Mouse (Mus musculus): Measurements from ENCODE around the gene Chst2. TPM values are rescaled to one million over a fixed set of nuclear protein-coding genes. Genes with fewer than 3 reads are reported as not detected.

Gene Chst2
- polyA plus RNA-seq (2016; fragmentation: Nextera tagmentation; extraction: Ambion mirVana): 3.4 and 3.9 TPM in 2 replicates

- peak within 1 kb of the TSS; percentile 88 for H3K27ac ChIP-seq (replicated peaks)
- H3K27me3 ChIP-seq (replicated peaks; ENCODE audit: low read depth, poor library complexity, severe bottlenecking): peaks cover 41% of the 10 kb centered on the region
- peak within 1 kb of the TSS; percentile 82 for H3K4me3 ChIP-seq
- H3K4me1 ChIP-seq: peaks cover 33% of the 10 kb centered on the region
- peak; percentile 94 for DNase-seq (ENCODE audit: low spot score)
- H3K9me3 ChIP-seq: no peaks in the 10 kb centered on the region
- H3K36me3 ChIP-seq (replicated peaks): 0 out of 2 replicates have a peak, but pooled peaks cover 2% of the 10 kb centered on the region
- WGBS: under 1% methylated on average over 102 of the region's 102 CpGs
Measured at GRCm38 (mm10) chr9:95406571-95407561, at the start of gene Chst2. Gene Chst2, minus strand, starts transcription at chr9:95406722.

GRCm38 (mm10) chr9:95451931-95452330 lies 45.4 kb upstream of the Chst2 start:
- 70% methylated on average over 3 of the region's 3 CpGs for WGBS
- DNase-seq (ENCODE audit: low spot score): no peak

GRCm38 (mm10) chr9:95450586-95450985 lies 44.1 kb upstream of the Chst2 start:
- no peak overlapping the region for H3K4me3 ChIP-seq
- 94% methylated on average over 8 of the region's 8 CpGs for WGBS
- peaks cover 11% of the 10 kb centered on the region; the same call in 1 of the 2 replicates for H3K4me1 ChIP-seq
- H3K9me3 ChIP-seq: no peaks in the 10 kb centered on the region
- H3K36me3 ChIP-seq (replicated peaks): peaks cover 1% of the 10 kb centered on the region; the same call in 1 of the 2 replicates
- DNase-seq (ENCODE audit: low spot score): no peak
- no peaks in the 10 kb centered on the region for H3K27me3 ChIP-seq (replicated peaks; ENCODE audit: low read depth, poor library complexity, severe bottlenecking)
- no peak overlapping the region for H3K27ac ChIP-seq (replicated peaks)

More at GRCm38 (mm10) chr9:95451931-95452330, 45.4 kb upstream of the Chst2 start:
- Histone ChIP-seq H3K36me3 (replicated peaks) (peaks cover 13% of the 10 kb centered on the region), H3K9me3 (no peaks in the 10 kb centered on the region), H3K4me1 (peaks cover 11% of the 10 kb centered on the region; the same call in 1 of the 2 replicates), H3K27ac (replicated peaks) (no peak overlapping the region), H3K27me3 (replicated peaks; ENCODE audit: low read depth, poor library complexity, severe bottlenecking) (no peaks in the 10 kb centered on the region), H3K4me3 (no peak overlapping the region)

GRCm38 (mm10) chr9:95442321-95442731 lies 35.8 kb upstream of the Chst2 start:
- 7% methylated on average over 13 of the region's 13 CpGs for WGBS
- no peaks in the 10 kb centered on the region for H3K27me3 ChIP-seq (replicated peaks; ENCODE audit: low read depth, poor library complexity, severe bottlenecking)
- H3K4me3 ChIP-seq: peak overlapping the region; percentile 44
- no peaks in the 10 kb centered on the region for H3K36me3 ChIP-seq (replicated peaks)
- H3K9me3 ChIP-seq: 0 out of 2 replicates have a peak, but pooled peaks cover 2% of the 10 kb centered on the region
- H3K27ac ChIP-seq (replicated peaks): no peak overlapping the region
- H3K4me1 ChIP-seq: peaks cover 13% of the 10 kb centered on the region
- DNase-seq (ENCODE audit: low spot score): peak; percentile 68

- Histone ChIP-seq H3K9me3 (no peaks in the 10 kb centered on the region), H3K4me1 (peaks cover 11% of the 10 kb centered on the region), H3K36me3 (replicated peaks) (no peaks in the 10 kb centered on the region), H3K27ac (replicated peaks) (no peak overlapping the region), H3K4me3 (no peak overlapping the region), H3K27me3 (replicated peaks; ENCODE audit: low read depth, poor library complexity, severe bottlenecking) (no peaks in the 10 kb centered on the region)
- 91% methylated on average over 9 of the region's 9 CpGs for WGBS
- no peak for DNase-seq (ENCODE audit: low spot score)
Measured at GRCm38 (mm10) chr9:95437883-95438282, 31.4 kb upstream of the Chst2 start.

GRCm38 (mm10) chr9:95436294-95436613 lies 29.7 kb upstream of the Chst2 start:
- DNase-seq (ENCODE audit: low spot score): no peak
- 78% methylated on average over 4 of the region's 4 CpGs for WGBS

GRCm38 (mm10) chr9:95435506-95436293 lies 29.2 kb upstream of the Chst2 start:
- no peak for DNase-seq (ENCODE audit: low spot score)
- Histone ChIP-seq H3K9me3 (no peaks in the 10 kb centered on the region), H3K27me3 (replicated peaks; ENCODE audit: low read depth, poor library complexity, severe bottlenecking) (no peaks in the 10 kb centered on the region), H3K27ac (replicated peaks) (no peak overlapping the region), H3K4me1 (no peaks in the 10 kb centered on the region), H3K4me3 (no peak overlapping the region), H3K36me3 (replicated peaks) (no peaks in the 10 kb centered on the region)
- 76% methylated on average over 20 of the region's 20 CpGs for WGBS

More at GRCm38 (mm10) chr9:95436294-95436613, 29.7 kb upstream of the Chst2 start:
- H3K4me3 ChIP-seq: no peak overlapping the region
- no peaks in the 10 kb centered on the region for H3K27me3 ChIP-seq (replicated peaks; ENCODE audit: low read depth, poor library complexity, severe bottlenecking)
- no peak overlapping the region for H3K27ac ChIP-seq (replicated peaks)
- no peaks in the 10 kb centered on the region for H3K36me3 ChIP-seq (replicated peaks)
- no peaks in the 10 kb centered on the region for H3K4me1 ChIP-seq
- no peaks in the 10 kb centered on the region for H3K9me3 ChIP-seq

GRCm38 (mm10) chr9:95428277-95428676 lies 21.8 kb upstream of the Chst2 start:
- no peaks in the 10 kb centered on the region for H3K36me3 ChIP-seq (replicated peaks)
- no peaks in the 10 kb centered on the region for H3K9me3 ChIP-seq
- no peak overlapping the region for H3K4me3 ChIP-seq
- 85% methylated on average over 4 of the region's 4 CpGs for WGBS
- no peaks in the 10 kb centered on the region for H3K27me3 ChIP-seq (replicated peaks; ENCODE audit: low read depth, poor library complexity, severe bottlenecking)
- DNase-seq (ENCODE audit: low spot score): no peak
- H3K27ac ChIP-seq (replicated peaks): no peak overlapping the region
- no peaks in the 10 kb centered on the region for H3K4me1 ChIP-seq

GRCm38 (mm10) chr9:95413911-95414310 lies 7.4 kb upstream of the Chst2 start:
- Histone ChIP-seq H3K27ac (replicated peaks) (no peak overlapping the region), H3K27me3 (replicated peaks; ENCODE audit: low read depth, poor library complexity, severe bottlenecking) (peaks cover 6% of the 10 kb centered on the region), H3K4me3 (no peak overlapping the region), H3K9me3 (no peaks in the 10 kb centered on the region), H3K36me3 (replicated peaks) (no peaks in the 10 kb centered on the region), H3K4me1 (peaks cover 3% of the 10 kb centered on the region; the same call in 1 of the 2 replicates)
- DNase-seq (ENCODE audit: low spot score): no peak

- Histone ChIP-seq H3K27ac (replicated peaks) (no peak overlapping the region), H3K9me3 (no peaks in the 10 kb centered on the region), H3K4me3 (no peak overlapping the region), H3K27me3 (replicated peaks; ENCODE audit: low read depth, poor library complexity, severe bottlenecking) (peaks cover 18% of the 10 kb centered on the region), H3K36me3 (replicated peaks) (no peaks in the 10 kb centered on the region), H3K4me1 (peaks cover 11% of the 10 kb centered on the region)
- 86% methylated on average over 4 of the region's 4 CpGs for WGBS
- no peak for DNase-seq (ENCODE audit: low spot score)
Measured at GRCm38 (mm10) chr9:95412047-95412446, 5.5 kb upstream of the Chst2 start.

GRCm38 (mm10) chr9:95407586-95408220 lies 1.2 kb upstream of the Chst2 start:
- 0 out of 2 replicates have a peak, but pooled peaks cover 2% of the 10 kb centered on the region for H3K36me3 ChIP-seq (replicated peaks)
- no peak for DNase-seq (ENCODE audit: low spot score)
- H3K4me1 ChIP-seq: peaks cover 33% of the 10 kb centered on the region
- peaks cover 41% of the 10 kb centered on the region for H3K27me3 ChIP-seq (replicated peaks; ENCODE audit: low read depth, poor library complexity, severe bottlenecking)
- peak overlapping the region; percentile 82 for H3K4me3 ChIP-seq
- under 1% methylated on average over 24 of the region's 24 CpGs for WGBS
- no peaks in the 10 kb centered on the region for H3K9me3 ChIP-seq
- H3K27ac ChIP-seq (replicated peaks): peak overlapping the region; percentile 88
